Mouse (Mus musculus) midbrain, embryonic 14.5 days (tissue): ENCODE results near the gene Kcng1. TPM values are rescaled to one million over a fixed set of nuclear protein-coding genes. Genes with fewer than 3 reads are reported as not detected.

ENCODE experiments used
- ATAC-seq: fragments of 200-750 bp; cut with Nextera tagmentation; 2 replicates; pipeline ENCODE4 v1.8.0; 2017; ENCODE audit warnings: moderate number of reproducible peaks, moderate library complexity; ENCODE audit not compliant: low FRiP score, low TSS enrichment
- DNase-seq: peaks from one replicate; pipeline ENCODE4 v3.0.0-alpha.2; 2015
- H3K27ac ChIP-seq: fragments of 300-500 bp; sonication (generic); replicated peaks from 2 replicates; pipeline ENCODE4 v1.5.1; 2014; ENCODE audit warnings: mild to moderate bottlenecking, low read depth, low read length, moderate library complexity
- H3K27me3 ChIP-seq: fragments of 300-500 bp; sonication (generic); 2 replicates; pipeline ENCODE4 v1.6.1; 2014; ENCODE audit warnings: low read length, control low read depth, mixed read lengths; ENCODE audit not compliant: control insufficient read depth, insufficient read depth
- H3K36me3 ChIP-seq: fragments of 300-500 bp; sonication (generic); 2 replicates; pipeline ENCODE4 v1.6.1; 2014; ENCODE audit warnings: low read length, control low read depth; ENCODE audit not compliant: control insufficient read depth, insufficient read depth
- H3K4me1 ChIP-seq: fragments of 300-500 bp; sonication (generic); 2 replicates; pipeline ENCODE4 v1.6.1; 2014; ENCODE audit warnings: mild to moderate bottlenecking, antibody characterized with exemption, low read length, control low read depth; ENCODE audit not compliant: control insufficient read depth, insufficient read depth
- H3K4me2 ChIP-seq: fragments of 300-500 bp; sonication (generic); 2 replicates; pipeline ENCODE4 v1.6.1; 2014; ENCODE audit warnings: mild to moderate bottlenecking, low read length, moderate library complexity
- H3K4me3 ChIP-seq: fragments of 300-500 bp; sonication (generic); replicated peaks from 2 replicates; pipeline ENCODE4 v1.5.1; 2014; ENCODE audit warnings: low read depth, low read length
- H3K9ac ChIP-seq: fragments of 300-500 bp; sonication (generic); replicated peaks from 2 replicates; pipeline ENCODE4 v1.6.1; 2014; ENCODE audit warnings: mild to moderate bottlenecking, low read length, moderate library complexity
- H3K9me3 ChIP-seq: fragments of 300-500 bp; sonication (generic); 2 replicates; pipeline ENCODE4 v1.6.1; 2016; ENCODE audit warnings: low read length, control low read depth, mixed read lengths; ENCODE audit not compliant: control insufficient read depth
- WGBS: fragments of 180-500 bp; shearing (Covaris S2); extraction: QIAGEN DNeasy Blood & Tissue Kit; methylation state at CpG from one replicate; pipeline ENCODE4 v1.1.7; 2014; 5-methylcytosine and 5-hydroxymethylcytosine counted together
- polyA plus RNA-seq: library from polyadenylated mRNA; unstranded; fragments of >200 nt; fragmentation: Nextera tagmentation; extraction: Ambion mirVana; gene quantifications from 2 replicates; pipeline ENCODE4 v1.2.1, GENCODE M21; 2014

Kcng1 gene
- polyA plus RNA-seq, 1 experiment from 2014 or later = 3.0 TPM

- no peak overlapping the region for H3K4me2 ChIP-seq
- no peaks in the 10 kb centered on the region for H3K4me1 ChIP-seq
- H3K36me3 ChIP-seq = no peaks in the 10 kb centered on the region
- no peak overlapping the region for H3K27ac ChIP-seq
- no peaks in the 10 kb centered on the region for H3K9me3 ChIP-seq
- 90% methylated on average over 8 of the region's 8 CpGs for WGBS
- no peak overlapping the region for H3K4me3 ChIP-seq
- no peaks in the 10 kb centered on the region for H3K27me3 ChIP-seq
- H3K9ac ChIP-seq = no peak overlapping the region
- ATAC-seq (no peak), DNase-seq (no peak)
Measured at GRCm38 (mm10) chr2:168299650-168300049, 18.1 kb upstream of the Kcng1 start.

- no peak for DNase-seq
- Histone ChIP-seq H3K9me3 (no peaks in the 10 kb centered on the region), H3K9ac (no peak overlapping the region), H3K4me2 (no peak overlapping the region), H3K27ac (no peak overlapping the region), H3K4me1 (peaks cover 12% of the 10 kb centered on the region; the same call in 1 of the 2 replicates), H3K36me3 (no peaks in the 10 kb centered on the region), H3K4me3 (no peak overlapping the region), H3K27me3 (no peaks in the 10 kb centered on the region)
- ATAC-seq = no peak
- 88% methylated on average over 10 of the region's 10 CpGs for WGBS
Measured at GRCm38 (mm10) chr2:168296530-168296929, 15.0 kb upstream of the Kcng1 start.

- H3K4me1 ChIP-seq = peaks cover 16% of the 10 kb centered on the region; the same call in 1 of the 2 replicates
- DNase-seq (no peak), ATAC-seq (no peak)
- no peak overlapping the region for H3K4me3 ChIP-seq
- WGBS = 14% methylated on average over 6 of the region's 6 CpGs
- no peak overlapping the region for H3K9ac ChIP-seq
- H3K36me3 ChIP-seq = no peaks in the 10 kb centered on the region
- H3K9me3 ChIP-seq = no peaks in the 10 kb centered on the region
- no peak overlapping the region for H3K27ac ChIP-seq
- no peak overlapping the region for H3K4me2 ChIP-seq
- no peaks in the 10 kb centered on the region for H3K27me3 ChIP-seq
Measured at GRCm38 (mm10) chr2:168292521-168292920, 11.0 kb upstream of the Kcng1 start.

- Histone ChIP-seq H3K9ac (no peak overlapping the region), H3K4me1 (peaks cover 16% of the 10 kb centered on the region; the same call in 1 of the 2 replicates), H3K4me3 (no peak overlapping the region), H3K27me3 (no peaks in the 10 kb centered on the region), H3K9me3 (no peaks in the 10 kb centered on the region), H3K27ac (no peak overlapping the region), H3K36me3 (no peaks in the 10 kb centered on the region), H3K4me2 (no peak overlapping the region)
- DNase-seq (no peak), ATAC-seq (no peak)
- WGBS = 9% methylated on average over 10 of the region's 10 CpGs
Measured at GRCm38 (mm10) chr2:168292041-168292440, 10.5 kb upstream of the Kcng1 start.

- no peaks in the 10 kb centered on the region for H3K27me3 ChIP-seq
- H3K4me3 ChIP-seq = no peak overlapping the region
- H3K9me3 ChIP-seq = peaks cover 7% of the 10 kb centered on the region; the same call in 1 of the 2 replicates
- 86% methylated on average over 2 of the region's 2 CpGs for WGBS
- DNase-seq (no peak), ATAC-seq (no peak)
- peaks cover 16% of the 10 kb centered on the region; the same call in 1 of the 2 replicates for H3K4me1 ChIP-seq
- H3K27ac ChIP-seq = no peak overlapping the region
- H3K4me2 ChIP-seq = no peak overlapping the region
- H3K36me3 ChIP-seq = no peaks in the 10 kb centered on the region
- no peak overlapping the region for H3K9ac ChIP-seq
Measured at GRCm38 (mm10) chr2:168289851-168290250, 8.3 kb upstream of the Kcng1 start.

- no peak overlapping the region for H3K9ac ChIP-seq
- no peak overlapping the region for H3K27ac ChIP-seq
- H3K9me3 ChIP-seq = peaks cover 7% of the 10 kb centered on the region; the same call in 1 of the 2 replicates
- no peaks in the 10 kb centered on the region for H3K27me3 ChIP-seq
- WGBS = 37% methylated on average over 9 of the region's 9 CpGs
- ATAC-seq = no peak
- H3K4me1 ChIP-seq = peaks cover 16% of the 10 kb centered on the region; the same call in 1 of the 2 replicates
- no peak overlapping the region for H3K4me3 ChIP-seq
- no peaks in the 10 kb centered on the region for H3K36me3 ChIP-seq
- no peak overlapping the region for H3K4me2 ChIP-seq
- DNase-seq = no peak
Measured at GRCm38 (mm10) chr2:168289016-168289415, 7.5 kb upstream of the Kcng1 start.

GRCm38 (mm10) chr2:168286987-168287386 is 5.5 kb upstream of the Kcng1 start:
- Histone ChIP-seq H3K9ac (no peak overlapping the region), H3K4me1 (0 out of 2 replicates have a peak, but pooled peaks cover 5% of the 10 kb centered on the region), H3K9me3 (peaks cover 7% of the 10 kb centered on the region; the same call in 1 of the 2 replicates), H3K4me2 (no peak overlapping the region), H3K27ac (no peak overlapping the region), H3K4me3 (no peak overlapping the region), H3K27me3 (peaks cover 8% of the 10 kb centered on the region), H3K36me3 (no peaks in the 10 kb centered on the region)
- no peak for DNase-seq
- 21% methylated on average over 3 of the region's 3 CpGs for WGBS
- no peak for ATAC-seq

- Histone ChIP-seq H3K27me3 (peaks cover 27% of the 10 kb centered on the region), H3K9ac (no peak overlapping the region), H3K4me1 (peaks cover 10% of the 10 kb centered on the region), H3K4me3 (no peak overlapping the region), H3K27ac (no peak overlapping the region), H3K9me3 (peaks cover 7% of the 10 kb centered on the region; the same call in 1 of the 2 replicates), H3K36me3 (no peaks in the 10 kb centered on the region), H3K4me2 (no peak overlapping the region)
- WGBS = 87% methylated on average over 6 of the region's 6 CpGs
- ATAC-seq (no peak), DNase-seq (no peak)
Measured at GRCm38 (mm10) chr2:168285143-168285542, 3.6 kb upstream of the Kcng1 start.
